Mouse (Mus musculus) 3134 (cell line): Measurements from ENCODE around the gene Zfp809.

ENCODE experiments used
- DNase-seq: peaks from one replicate; pipeline ENCODE4 v3.0.0-alpha.2; 2011; ENCODE audit warnings: low spot score; ENCODE audit not compliant: insufficient read length; ENCODE audit errors: extremely low read depth

The Zfp809 gene

DNA sequence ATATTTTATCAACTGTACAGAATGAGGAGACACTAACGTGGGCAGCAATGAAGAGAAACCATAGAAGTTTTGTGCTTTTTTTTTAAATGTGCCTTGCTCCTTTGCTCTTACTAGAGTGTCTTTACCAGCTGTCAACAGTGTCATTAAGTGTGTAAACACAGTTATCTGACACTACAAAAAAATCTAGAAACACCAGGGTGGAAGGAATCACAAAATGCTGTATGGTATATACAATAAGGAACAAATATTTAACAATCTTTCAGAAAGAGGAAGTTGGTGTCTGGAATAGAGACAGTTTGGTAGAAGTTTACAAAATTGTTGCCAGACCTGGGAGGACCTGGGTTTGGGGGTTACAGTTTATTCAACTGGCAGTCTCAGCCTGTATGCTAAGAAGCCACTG lies 36.1 kb downstream of the Zfp809 start:
- DNase-seq, result no peak

DNA sequence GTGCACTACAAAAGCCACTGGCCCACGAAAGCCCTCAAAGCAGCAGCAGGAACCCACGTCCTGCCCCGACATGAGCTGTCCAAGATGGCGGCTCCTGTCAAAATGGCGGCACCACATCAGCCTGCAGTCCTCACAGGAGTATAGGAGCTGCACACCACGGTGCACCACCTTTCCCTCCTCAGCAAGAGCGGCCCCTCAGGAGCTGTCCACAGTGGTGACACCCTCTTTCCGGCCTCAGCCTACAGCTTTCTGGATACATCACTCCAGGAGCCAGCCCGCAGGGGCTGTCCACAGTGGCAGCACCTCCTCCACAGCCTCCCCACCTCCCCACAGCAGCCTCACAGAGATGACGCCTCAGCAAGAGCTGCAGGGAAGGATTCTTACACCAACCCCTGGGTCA lies 37.1 kb downstream of the Zfp809 start:
- no peak for DNase-seq

DNA sequence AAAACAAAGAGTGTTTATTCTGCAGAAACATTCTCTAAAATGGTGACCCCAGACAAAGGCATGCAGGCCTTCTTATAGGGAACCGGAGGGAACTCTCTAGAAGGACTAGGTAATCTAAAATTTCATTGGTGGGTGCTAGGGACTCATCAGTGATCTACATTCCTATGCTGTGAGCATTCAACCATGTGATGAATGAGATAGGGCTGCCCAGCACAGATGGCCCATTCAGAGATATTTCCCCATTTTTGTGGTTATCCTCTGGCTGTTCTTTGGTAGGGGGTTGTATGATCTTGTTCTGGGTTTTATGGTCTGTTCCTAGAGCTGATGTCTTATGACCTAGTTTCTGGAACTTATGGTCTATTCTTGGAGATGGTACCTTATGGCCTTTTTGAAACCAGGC lies 43.4 kb downstream of the Zfp809 start:
- DNase-seq, result no peak

DNA sequence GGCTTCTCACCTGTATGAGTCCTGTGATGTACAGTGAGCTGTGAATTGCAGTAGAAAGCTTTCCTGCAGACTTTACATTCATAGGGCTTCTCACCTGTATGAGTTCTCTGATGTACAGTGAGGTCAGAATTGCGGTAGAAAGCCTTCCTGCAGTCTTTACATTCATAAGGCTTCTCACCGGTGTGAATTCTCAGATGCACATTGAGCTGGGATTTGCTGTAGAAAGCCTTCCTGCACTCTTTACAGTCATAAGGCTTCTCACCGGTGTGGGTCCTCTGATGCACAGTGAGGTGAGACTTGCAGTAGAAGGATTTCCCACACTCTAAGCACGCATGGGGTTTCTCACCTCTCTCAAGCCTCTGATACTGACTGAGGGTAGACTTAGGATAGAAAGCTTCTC lies 53.2 kb downstream of the Zfp809 start:
- DNase-seq, result no peak
